Mouse (Mus musculus) left cerebral cortex, adult 9 months (tissue): ENCODE results near the gene Srrm1.
"Not testable (repeated sequence)": the region's sequence is repeated elsewhere in the genome, so short reads cannot be mapped to it uniquely, and the experiment has no call there.

Experiments
- DNase-seq, 2 experiments: peaks; one replicate each; pipeline ENCODE4 v3.0.0; 2022; ENCODE audit warnings: low spot score in 2 of 2

The Srrm1 gene

DNA sequence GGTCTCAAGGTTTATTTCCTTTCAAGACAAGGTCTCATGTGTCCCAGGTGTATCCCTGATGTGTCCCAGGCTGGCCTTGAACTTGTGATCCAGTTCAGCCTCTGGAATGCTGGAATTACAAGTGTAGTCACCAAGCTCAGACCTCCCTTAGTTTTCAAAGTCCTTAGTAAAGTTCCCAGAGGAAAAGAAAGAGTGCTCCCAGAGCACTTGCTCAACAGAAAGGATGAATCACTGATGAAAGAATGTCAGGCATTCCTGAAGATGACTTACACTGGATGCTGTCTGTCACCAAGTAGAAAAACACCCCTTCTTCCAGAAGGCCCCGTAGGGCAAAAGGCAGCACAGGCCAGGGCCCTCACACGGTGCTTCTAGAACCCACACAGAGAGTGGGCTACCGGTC, 52.0 kb downstream of the Srrm1 start:
- no peak for DNase-seq

DNA sequence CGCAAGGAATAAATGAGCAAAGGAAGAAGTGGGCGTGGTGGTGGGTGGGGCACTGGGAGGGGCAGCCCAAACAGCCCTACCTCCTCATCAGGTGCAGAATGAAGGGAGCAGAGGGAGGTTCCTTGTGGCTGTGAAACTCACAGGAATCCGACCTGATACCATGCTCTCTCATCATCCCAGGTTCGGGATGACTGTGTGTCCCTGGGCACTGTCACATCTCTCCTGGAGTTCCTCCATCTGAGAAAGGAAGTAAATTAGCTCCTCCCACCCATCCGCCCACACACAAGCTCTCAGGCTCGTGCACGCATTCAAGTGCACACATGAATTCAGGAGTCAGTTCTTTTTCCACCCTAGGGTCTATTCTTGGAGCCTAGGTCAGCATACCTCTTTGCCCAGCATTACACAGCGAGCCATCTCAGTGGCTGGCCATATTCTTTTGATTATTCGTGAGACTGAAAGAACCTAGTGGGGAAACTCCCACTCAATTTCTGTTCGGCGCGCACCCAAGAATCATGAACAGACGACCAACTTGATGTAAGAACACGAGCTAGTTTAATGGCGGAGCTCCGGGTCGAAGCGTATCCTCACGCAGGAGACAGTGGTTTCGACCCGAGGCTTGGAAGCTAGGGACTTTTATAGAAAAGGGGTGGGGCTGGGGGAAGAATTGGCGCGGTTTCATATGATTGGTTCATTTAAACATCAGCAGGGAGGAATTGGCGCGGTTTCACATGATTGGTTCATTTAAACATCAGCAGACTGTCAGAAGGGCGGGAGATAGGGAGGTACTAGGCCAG, 52.7 kb downstream of the Srrm1 start:
- no peak for DNase-seq

DNA sequence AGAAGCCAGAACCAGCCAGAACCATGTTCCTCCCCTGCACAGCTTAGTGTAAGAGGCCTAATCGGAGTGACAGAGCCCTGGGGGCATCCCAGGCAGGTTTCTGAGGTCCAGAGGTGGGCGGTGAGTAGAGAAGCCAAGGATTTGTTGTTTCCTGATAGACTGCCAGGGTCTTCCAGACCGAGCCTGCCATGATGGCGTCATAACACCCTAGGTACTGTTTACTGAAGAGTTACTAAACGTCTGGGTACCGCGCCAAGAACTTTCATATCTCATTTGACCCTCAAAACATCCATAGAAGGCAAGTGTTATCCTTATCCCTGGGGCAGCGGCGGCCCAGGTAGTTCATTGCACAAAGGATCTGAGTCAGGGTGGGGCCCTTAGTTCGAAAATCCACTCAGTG, 54.4 kb downstream of the Srrm1 start:
- DNase-seq, result no peak

DNA sequence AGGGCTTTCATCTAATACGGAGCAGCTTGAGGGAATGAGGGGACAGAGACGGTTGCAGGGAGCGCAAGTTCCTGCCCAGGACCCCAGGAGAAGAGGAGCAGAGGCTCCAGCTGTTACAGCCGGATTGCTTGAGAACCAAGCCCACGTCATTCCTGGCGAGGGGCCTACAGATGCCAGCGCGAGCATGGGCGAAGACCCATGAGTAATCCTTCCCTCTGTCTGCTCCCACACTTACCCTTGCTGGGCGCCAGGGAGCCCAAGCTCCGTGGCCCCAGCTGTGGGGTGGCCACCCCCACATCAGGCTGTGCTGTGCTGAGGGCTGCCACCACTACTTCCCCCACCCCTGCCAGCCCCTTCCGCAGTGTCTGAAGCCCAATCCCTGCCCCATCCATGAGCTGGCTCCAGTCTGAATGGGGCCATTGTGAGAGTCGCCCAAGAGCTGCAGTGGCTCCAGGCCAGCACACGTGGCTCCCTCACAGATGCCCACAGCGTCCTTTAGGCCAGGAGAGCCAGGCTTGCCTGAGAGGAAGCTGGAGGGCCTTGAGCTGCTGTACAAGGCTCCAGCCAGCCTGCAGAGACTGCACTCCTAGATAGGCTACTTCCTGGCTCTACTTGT, 55.1 kb downstream of the Srrm1 start:
- peak; percentile 70 to 77 for DNase-seq

DNA sequence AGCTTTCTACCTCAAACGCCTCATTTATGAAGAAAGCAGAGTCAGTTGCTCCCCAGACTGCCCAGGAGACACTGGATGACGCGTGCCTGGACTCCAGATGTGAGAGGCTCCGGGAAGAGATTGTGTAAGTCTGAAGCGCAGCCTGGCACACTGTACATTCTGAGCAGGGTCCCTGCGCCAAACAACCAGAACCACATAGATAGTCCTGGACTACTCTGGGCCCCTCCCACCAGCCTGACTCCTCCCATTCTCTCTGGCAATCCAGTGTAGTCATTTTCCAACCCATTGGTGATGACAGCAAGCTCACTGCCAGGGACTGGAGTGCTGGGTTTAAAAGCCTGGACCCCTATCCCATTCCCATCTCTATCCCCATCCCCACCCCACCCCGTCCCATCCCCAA, 56.0 kb downstream of the Srrm1 start:
- no peak for DNase-seq

DNA sequence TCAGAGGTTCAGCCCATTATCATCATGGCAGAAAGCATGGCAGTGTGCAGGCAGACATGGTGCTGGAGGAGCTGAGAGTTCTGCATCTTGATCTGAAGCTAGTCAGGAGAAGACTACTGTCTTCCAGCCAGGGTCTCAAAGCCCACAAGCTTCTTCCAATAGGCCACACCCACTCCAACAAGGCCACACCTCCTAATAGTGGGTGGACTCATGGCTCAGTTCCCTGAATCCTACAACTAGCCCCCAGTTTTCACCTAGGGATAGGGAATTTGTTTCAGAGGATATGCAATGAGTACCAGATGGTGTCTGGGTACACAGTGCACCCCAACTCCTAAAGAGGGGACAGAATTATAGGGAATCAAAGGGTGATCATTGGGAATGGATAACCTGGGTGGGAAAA, 56.6 kb downstream of the Srrm1 start:
- no peak for DNase-seq

DNA sequence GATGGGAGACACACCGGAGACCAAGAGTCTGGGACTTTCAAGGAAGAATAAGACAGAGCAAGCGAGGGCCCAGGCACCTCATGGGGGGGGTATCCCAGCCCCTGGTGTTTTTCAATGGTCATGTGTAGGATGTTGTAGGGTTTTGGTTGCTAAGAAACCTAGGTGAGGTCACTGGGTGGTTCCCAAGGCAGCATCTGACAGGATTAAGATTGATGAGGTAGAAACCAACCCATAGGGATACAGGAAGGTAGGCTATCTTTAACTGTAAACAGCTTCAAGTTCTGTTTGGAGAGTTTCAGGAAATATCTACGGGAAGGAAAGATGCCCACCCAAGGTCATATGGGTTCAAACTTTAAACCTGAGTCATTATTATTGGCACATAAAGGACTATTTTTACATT, 59.3 kb downstream of the Srrm1 start:
- no peak for DNase-seq

DNA sequence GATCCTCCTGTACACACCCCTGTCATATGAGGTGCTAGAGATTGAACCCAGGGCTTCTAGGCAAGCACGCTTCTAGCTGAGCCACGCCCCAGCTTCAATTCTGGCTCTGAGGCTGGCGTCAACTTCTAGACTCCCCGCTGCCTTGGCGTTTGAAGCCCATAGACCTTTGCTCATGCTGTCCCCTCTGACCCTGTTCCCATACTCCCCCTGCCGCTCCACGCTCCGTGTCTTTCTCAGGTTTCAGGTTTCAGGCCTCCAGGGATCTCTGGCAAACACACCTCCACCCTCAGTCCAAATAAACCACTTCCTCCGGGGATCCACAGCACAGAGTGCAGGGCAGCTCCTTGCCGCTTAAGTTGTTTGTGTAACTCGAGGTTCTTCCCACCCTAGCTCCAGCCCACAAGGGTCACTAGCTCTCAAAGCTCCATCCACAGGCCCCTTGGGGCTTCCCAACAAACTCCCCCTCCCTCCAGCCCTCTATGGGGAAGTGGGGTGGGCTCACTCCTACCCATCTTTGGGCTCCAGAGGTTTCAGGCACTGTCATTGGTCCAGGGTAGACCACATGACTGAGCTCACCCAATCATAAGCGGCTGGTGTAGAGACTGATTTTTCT, 60.5 kb downstream of the Srrm1 start:
- DNase-seq, result no peak

DNA sequence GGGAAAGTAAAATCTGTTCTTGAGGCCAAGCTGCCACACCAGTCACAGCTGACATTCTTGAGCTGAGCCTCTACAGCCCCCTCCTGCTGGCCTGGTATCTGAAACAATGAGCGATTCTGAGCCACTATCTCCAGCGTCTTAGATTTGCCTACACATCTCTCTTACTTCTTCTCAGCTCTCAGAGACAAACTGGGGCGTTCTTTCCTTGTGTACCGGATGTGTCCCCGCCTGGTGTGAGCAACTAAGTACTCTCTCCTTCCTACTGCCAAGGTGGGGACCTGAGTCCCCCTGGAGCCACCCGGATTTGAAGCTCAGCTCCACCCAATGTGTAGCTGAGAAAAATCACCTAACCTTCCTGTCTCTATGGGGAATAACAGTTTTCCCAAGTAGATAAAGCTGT, 61.3 kb downstream of the Srrm1 start:
- no peak for DNase-seq

DNA sequence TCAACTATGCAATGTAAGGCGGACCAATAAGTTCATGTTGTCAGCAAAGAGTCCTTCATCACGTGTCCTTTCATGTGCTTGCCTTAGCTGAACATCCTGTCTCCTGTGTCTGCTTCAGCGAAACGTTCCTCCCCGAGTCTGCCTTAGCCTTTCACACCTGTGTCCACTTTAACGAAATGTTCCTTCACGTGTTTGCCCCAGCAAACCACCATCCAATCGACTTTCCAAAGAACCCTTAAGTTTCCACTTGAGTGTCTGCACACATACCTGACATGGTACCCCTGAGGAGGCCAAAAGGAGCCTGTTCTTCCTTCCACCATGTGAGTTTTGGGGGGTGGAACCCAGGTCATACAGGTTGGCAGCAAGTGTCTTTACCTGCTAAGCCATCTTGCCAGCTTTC, 61.9 kb downstream of the Srrm1 start:
- no peak for DNase-seq

DNA sequence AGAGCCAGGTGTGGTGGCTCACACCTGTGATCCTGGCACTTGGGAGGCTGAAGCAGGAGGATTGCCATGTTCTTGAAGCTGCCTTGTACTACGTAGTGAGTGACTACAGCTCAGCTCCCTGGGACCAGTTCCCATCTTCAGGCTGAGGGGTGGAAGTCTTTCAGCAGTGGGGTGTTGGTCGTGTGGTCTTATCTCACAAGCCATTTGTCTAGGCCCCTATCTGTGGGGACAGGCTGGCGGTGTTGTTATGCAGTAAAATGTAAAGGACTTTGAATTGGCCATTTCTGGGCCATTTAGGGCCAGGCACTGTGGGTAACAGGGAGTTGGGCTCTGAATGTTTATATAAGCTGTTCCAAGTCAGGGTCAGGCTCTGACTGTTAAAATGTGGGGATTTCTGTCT, 65.1 kb downstream of the Srrm1 start:
- no peak for DNase-seq

DNA sequence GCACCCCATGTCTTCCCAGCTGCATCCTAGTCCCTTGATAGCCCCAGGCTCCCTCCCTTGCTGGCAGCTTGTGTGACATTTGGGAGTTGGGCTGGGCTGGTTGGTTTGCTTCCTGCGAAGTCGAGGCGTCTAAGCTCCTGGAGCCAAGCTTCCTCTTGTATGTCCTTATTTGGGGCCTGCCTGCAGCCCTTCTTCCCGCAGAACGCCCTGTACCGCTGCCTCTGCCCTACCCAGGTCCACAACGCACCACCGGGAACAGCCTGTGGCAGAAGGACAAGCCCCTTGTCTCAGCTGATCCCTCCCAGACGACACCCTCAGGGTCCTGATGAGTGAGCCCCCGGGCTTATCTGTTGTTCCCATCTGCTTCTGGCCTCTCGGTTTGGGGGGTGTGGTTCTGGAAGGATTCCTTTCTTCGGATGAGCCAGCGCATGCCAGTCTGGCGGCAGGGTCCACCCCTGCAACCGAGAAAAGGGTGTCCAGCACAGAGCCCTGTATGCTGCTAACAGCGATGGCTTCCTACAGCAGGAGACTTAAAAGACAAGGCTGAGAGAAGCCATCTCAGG, 66.2 kb downstream of the Srrm1 start:
- no peak for DNase-seq

DNA sequence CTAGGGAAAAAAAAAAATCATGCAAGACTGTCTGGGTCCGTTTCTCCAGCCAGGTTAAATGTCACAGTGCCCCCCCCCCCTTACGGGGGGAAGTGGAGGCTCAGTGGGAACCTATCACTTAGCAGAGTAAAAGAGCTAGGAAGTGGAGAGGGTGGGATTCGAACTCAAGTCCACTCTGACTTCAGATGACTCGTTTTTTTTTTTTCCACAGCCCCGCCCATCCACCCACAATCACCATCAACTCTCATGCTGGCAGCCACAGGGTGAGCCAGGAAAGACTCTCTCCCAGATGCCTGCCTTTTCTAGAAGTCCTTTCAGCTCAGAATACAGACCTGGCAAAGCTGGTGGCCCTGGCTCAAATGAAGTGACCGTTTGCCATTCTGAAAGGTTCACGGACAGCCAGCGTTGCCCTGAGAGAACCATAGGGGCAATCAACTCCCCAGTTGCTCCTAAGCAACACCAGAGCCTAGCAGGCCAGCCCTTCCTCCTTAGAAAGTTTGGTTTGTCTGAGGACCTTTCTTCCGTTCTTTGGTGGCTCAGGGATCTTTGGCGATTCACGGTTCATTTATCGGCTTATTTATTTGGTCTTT, 67.0 kb downstream of the Srrm1 start:
- DNase-seq, result no peak

DNA sequence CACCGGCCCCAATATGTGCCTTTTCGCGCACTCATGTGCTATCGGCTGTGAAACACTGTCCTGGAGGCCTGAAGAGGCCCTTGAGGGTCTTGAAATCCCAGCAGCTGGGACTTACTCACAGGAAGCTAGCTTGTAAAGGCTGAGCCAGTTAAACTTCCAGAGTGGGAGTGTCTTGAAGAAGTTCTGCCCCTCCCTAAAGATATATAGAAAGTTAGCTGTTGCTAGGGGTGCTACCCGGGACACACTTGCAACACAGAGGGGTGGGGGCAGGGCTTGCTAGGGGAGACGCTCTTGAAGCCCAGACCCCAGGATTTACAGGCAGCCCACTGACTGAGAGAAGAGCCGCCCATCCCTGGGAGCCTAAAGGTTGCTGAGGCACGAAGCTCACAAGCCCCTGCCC, 67.7 kb downstream of the Srrm1 start:
- DNase-seq, result no peak

DNA sequence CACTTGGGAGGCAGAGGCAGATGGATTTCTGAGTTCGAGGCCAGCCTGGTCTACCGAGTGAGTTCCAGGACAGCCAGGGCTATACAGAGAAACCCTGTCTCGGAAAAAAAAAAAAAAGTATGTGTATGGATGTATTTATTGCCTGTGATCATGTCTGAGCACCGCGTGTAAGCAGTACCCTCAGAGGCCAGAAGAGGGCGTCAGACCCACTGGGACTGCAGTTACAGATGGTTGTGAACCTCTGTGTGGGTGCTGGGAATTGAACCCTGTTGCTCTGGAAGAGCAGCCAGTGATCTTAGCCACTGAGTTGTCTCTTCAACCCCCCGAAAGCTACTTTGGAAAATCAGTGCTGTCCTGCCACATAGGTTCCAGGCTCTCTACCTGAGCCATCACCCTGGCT, 69.2 kb downstream of the Srrm1 start:
- DNase-seq, result no peak

DNA sequence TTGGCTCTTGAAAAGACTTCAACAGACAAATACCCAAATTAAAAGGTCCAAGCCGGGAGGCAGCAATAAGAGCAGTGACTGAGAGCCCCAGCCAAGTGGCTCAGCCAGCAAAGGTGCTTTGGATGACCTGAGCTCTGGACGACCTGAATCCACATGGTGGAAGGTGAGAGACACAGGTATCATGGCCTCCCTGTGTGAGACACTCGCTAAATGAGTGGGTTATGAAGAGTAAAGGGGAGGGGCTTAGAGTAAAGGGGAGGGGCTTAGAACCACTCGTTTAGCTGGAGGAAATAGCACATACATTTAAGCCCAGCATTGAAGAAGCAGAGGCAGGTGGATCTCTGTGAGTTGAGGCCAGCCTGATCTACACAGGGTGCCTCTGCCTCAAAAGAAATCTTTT, 69.7 kb downstream of the Srrm1 start:
- DNase-seq, result no peak

DNA sequence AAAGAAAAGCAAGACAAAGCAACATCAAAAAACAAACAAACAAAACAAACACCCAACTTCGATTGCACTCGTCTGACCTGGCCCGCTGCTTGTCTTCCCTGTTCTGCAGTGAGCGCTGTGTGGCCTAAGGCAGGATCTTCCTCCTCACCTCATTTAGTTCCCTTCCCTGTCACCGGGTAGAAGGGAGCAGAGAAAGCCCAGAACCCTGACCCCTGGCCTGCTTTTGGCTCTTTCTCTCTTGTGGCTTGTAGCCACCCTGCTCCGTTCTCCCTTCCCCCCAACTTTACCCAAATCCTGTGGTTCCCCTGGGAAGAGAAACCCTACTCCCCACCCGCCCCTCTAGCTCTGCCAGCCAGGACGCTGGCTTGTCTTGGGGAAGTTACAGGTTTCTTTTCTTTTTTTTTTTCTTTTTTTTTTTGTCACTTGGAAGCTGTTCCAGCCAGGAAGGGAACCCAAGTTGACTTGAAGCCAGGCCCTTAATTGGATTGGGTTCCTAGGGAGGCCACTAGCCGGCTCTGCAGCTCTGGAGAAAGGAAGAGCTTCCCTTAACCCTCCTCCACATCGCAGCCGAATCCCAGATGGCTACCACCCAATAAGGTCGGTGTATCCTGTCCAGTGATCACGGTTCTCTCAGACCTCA, 70.3 kb downstream of the Srrm1 start:
- DNase-seq, result no peak

DNA sequence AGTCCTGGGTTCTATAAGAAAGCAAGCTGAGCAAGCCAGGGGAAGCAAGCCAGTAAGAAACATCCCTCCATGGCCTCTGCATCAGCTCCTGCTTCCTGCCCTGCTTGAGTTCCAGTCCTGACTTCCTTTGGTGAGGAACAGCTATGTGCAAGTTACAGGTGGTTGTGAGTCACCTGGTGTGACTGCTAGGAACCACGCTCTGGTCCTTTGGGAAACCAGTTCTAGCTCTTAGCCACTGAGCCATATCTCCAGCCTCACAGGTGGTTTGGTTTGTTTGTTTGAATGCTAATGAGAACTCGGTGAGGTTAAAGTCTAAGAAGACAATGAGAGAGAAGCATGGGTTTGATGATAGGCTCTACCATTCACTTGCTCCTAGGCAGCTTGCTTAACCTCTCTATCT, 73.1 kb downstream of the Srrm1 start:
- DNase-seq, result not testable (repeated sequence)

DNA sequence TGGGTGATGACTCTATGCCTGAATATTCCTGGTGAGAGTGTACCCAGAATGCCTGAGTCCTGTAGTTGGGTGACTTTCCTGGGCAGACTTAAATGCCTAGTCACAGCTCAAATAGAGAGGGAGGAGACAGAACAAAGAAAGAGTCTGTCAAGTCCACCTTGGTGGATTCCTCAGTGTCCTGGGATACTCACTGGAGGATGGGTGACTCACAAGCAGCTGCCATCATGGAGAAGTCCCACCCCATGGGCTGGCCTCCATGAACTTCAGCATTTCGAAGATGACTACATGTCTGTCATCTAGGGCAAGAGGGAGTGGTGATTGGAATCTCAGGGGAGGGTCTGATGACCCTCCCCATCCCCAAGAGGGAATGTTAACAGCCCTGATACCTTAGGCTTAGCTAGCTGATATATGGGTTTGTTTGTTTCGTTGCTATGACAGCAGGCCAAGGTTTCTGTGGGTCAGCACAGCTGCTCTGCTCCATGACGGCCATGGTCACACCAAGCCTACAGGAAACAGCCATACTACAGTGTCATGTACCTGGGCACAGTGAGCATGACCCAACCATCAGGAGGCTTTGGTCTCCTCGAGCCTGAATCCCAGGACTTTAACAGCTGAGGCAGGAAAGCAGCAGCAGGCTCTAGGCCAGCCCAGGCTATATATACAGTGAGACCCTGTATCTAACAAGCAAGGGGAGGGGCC, 76.3 kb downstream of the Srrm1 start:
- DNase-seq, result no peak

DNA sequence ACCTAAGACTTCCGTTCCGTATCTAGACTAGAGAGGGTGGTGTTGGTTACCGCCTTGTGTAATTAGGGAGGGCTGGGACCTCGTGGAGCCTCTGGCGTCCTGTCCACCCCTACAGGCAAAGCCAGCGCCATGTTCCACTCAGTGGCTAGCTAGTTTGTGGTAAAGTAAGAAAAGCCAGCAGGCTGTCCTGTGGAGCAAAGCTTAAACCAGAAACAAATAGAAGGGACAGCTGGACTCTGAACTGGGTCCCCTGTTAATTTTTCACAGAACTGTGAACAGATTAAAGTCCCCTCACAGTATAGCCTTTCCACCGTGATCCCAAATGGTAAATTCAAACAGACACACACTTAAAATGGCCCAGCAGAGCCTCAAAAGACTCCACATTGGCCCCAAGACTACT, 78.4 kb downstream of the Srrm1 start:
- no peak for DNase-seq

DNA sequence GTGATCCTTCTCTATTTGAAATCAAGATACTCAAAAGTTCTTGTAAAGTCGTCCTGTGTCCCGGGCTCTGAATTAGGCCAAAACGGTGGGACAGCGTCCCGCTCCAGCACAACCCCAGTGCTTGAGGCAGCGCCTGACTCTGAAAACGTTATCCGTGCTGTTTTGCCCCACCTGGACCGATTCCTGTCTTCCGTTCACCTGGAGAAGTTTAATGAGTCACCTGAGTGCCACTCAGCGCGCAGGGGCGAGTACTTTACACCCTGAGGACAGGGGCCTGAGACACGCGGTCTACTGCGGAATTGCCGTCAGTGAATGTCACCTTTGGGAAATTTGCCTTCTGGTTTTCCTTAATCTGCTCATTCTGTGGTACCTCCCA, 79.8 kb downstream of the Srrm1 start:
- DNase-seq, result peak in 1 of 2 experiments; percentile 23
